Mouse (Mus musculus): Measurements from ENCODE around the gene Spryd3.
A peak's percentile ranks its signal among the peaks of the same experiment; 100 is the strongest.

Spryd3 gene

GRCm38 (mm10) chr15:102112827-102113226 is 23.2 kb downstream of the Spryd3 start:
- no peak for DNase-seq (ENCODE audit: low spot score in 2 of 2)

GRCm38 (mm10) chr15:102112181-102112580 is 23.9 kb downstream of the Spryd3 start:
- DNase-seq (ENCODE audit: low spot score in 2 of 2), result no peak

GRCm38 (mm10) chr15:102111495-102111829 is 24.6 kb downstream of the Spryd3 start:
- peak in 1 of 2 experiments; percentile 25 for DNase-seq (ENCODE audit: low spot score in 2 of 2)

GRCm38 (mm10) chr15:102110701-102111494 is 25.1 kb downstream of the Spryd3 start:
- DNase-seq (ENCODE audit: low spot score in 2 of 2), result no peak

- DNase-seq (ENCODE audit: low spot score in 2 of 2), result no peak
Observed at GRCm38 (mm10) chr15:102110271-102110670, 25.8 kb downstream of the Spryd3 start.

GRCm38 (mm10) chr15:102108651-102109525 is 27.1 kb downstream of the Spryd3 start:
- DNase-seq (ENCODE audit: low spot score in 2 of 2), result peak; percentile 61 to 79

GRCm38 (mm10) chr15:102107689-102108573 is 28.1 kb downstream of the Spryd3 start:
- DNase-seq (ENCODE audit: low spot score in 2 of 2), result peak; percentile 31 to 37

- peak; percentile 29 to 36 for DNase-seq (ENCODE audit: low spot score in 2 of 2)
Observed at GRCm38 (mm10) chr15:102106754-102107456, 29.1 kb downstream of the Spryd3 start.

- peak; percentile 54 to 61 for DNase-seq (ENCODE audit: low spot score in 2 of 2)
Observed at GRCm38 (mm10) chr15:102105764-102106730, 30.0 kb downstream of the Spryd3 start.

- DNase-seq (ENCODE audit: low spot score in 2 of 2), result peak; percentile 87 to 89
Observed at GRCm38 (mm10) chr15:102105360-102105759, 30.7 kb downstream of the Spryd3 start.

GRCm38 (mm10) chr15:102103947-102104555 is 32.0 kb downstream of the Spryd3 start:
- DNase-seq (ENCODE audit: low spot score in 2 of 2), result peak; percentile 98

- peak; percentile 84 to 88 for DNase-seq (ENCODE audit: low spot score in 2 of 2)
Observed at GRCm38 (mm10) chr15:102103371-102103946, 32.6 kb downstream of the Spryd3 start.

GRCm38 (mm10) chr15:102102548-102103121 is 33.4 kb downstream of the Spryd3 start:
- peak; percentile 90 to 94 for DNase-seq (ENCODE audit: low spot score in 2 of 2)

- peak; percentile 89 to 94 for DNase-seq (ENCODE audit: low spot score in 2 of 2)
Observed at GRCm38 (mm10) chr15:102101672-102102541, 34.1 kb downstream of the Spryd3 start.

- DNase-seq (ENCODE audit: low spot score in 2 of 2), result peak; percentile 52 to 59
Observed at GRCm38 (mm10) chr15:102100996-102101671, 34.9 kb downstream of the Spryd3 start.

GRCm38 (mm10) chr15:102100161-102100981 is 35.7 kb downstream of the Spryd3 start, which contains the start of gene Tns2:
Tns2 (plus strand) TSS chr15:102100413.
- peak; percentile 88 to 90 for DNase-seq (ENCODE audit: low spot score in 2 of 2)

Data from heart, adult 9 months (tissue).